Mouse (Mus musculus): ENCODE data around the gene Cdkn2b. TPM values are rescaled to one million over a fixed set of nuclear protein-coding genes. Genes with fewer than 3 reads are reported as not detected.

Cdkn2b gene
- polyA plus RNA-seq, 1 experiment = 8.2 TPM

DNA sequence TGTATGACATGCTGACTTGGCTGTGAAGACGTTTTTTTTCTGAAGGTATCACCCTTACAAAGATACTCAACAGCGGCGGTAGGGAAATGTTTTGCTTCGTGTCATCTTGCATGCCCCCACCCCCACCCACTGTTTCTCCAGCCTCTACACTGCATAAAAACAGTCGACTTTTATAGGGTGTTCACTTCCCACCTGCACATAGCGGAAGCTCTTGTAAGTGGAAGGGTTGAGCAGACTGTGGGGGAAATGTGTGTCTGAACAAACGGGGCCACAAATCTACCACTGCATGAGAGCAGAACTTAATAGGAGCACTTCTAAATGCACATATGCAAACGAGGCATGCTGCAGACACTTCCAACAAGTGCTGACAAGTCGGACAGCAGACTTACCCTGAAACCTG, 39.6 kb upstream of the Cdkn2b start:
- TF ChIP-seq CTCF (IDR thresholded peaks at IDR 0.05; ENCODE audit: control insufficient read depth, insufficient read depth, insufficient replicate concordance, low read depth, low read length) (no peak), POLR2A (IDR thresholded peaks at IDR 0.05; ENCODE audit: control insufficient read depth, low read depth, low read length) (no peak)
- Histone ChIP-seq H3K4me3 (ENCODE audit: control insufficient read depth, low read depth, low read length) (no peak overlapping the region), H3K27ac (ENCODE audit: control insufficient read depth, insufficient read depth, low read depth, low read length) (no peak overlapping the region), H3K36me3 (ENCODE audit: control insufficient read depth, insufficient read depth, low read length) (no peaks in the 10 kb centered on the region), H3K4me1 (ENCODE audit: control insufficient read depth, insufficient read depth, low read length) (no peaks in the 10 kb centered on the region), H3K27me3 (ENCODE audit: control insufficient read depth, insufficient read depth, low read length) (no peaks in the 10 kb centered on the region)

GRCm38 (mm10) chr4:89348842-89349241, 38.0 kb upstream of the Cdkn2b start:
- Histone ChIP-seq H3K4me3 (ENCODE audit: control insufficient read depth, low read depth, low read length) (no peak overlapping the region), H3K36me3 (ENCODE audit: control insufficient read depth, insufficient read depth, low read length) (no peaks in the 10 kb centered on the region), H3K27me3 (ENCODE audit: control insufficient read depth, insufficient read depth, low read length) (no peaks in the 10 kb centered on the region), H3K27ac (ENCODE audit: control insufficient read depth, insufficient read depth, low read depth, low read length) (no peak overlapping the region), H3K4me1 (ENCODE audit: control insufficient read depth, insufficient read depth, low read length) (no peaks in the 10 kb centered on the region)
- TF ChIP-seq POLR2A (IDR thresholded peaks at IDR 0.05; ENCODE audit: control insufficient read depth, low read depth, low read length) (no peak), CTCF (IDR thresholded peaks at IDR 0.05; ENCODE audit: control insufficient read depth, insufficient read depth, insufficient replicate concordance, low read depth, low read length) (no peak)

- Histone ChIP-seq H3K4me3 (ENCODE audit: control insufficient read depth, low read depth, low read length) (no peak overlapping the region), H3K36me3 (ENCODE audit: control insufficient read depth, insufficient read depth, low read length) (no peaks in the 10 kb centered on the region), H3K27ac (ENCODE audit: control insufficient read depth, insufficient read depth, low read depth, low read length) (no peak overlapping the region), H3K4me1 (ENCODE audit: control insufficient read depth, insufficient read depth, low read length) (no peaks in the 10 kb centered on the region; the same call in 1 of the 2 replicates), H3K27me3 (ENCODE audit: control insufficient read depth, insufficient read depth, low read length) (no peaks in the 10 kb centered on the region)
- TF ChIP-seq POLR2A (IDR thresholded peaks at IDR 0.05; ENCODE audit: control insufficient read depth, low read depth, low read length) (no peak), CTCF (IDR thresholded peaks at IDR 0.05; ENCODE audit: control insufficient read depth, insufficient read depth, insufficient replicate concordance, low read depth, low read length) (no peak)
These were observed 2.6 kb upstream of the Cdkn2b start for GRCm38 (mm10) chr4:89313461-89313860.

DNA sequence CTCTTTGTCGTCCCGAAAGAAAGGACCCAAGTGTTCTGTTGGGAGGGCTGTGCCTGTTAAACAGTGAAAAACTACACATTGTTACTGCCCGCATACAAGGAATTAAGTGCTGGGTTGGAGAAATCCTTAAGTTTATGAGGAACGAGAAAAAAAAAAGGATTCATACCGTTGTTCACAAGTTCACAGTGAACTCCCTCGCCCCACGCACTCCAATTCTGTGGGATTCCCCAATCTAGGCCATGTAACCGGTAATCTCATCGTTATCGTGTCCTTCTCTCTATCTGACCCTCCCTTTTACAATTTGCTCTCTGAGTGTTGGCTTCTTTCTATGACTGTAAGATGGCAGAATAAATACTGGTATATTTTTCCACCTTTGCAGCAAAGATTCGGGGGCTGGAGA, 843 bp downstream of the Cdkn2b start:
- Histone ChIP-seq H3K4me3 (ENCODE audit: control insufficient read depth, low read depth, low read length) (peak overlapping the region; percentile 93), H3K4me1 (ENCODE audit: control insufficient read depth, insufficient read depth, low read length) (peaks cover 4% of the 10 kb centered on the region), H3K27ac (ENCODE audit: control insufficient read depth, insufficient read depth, low read depth, low read length) (peak overlapping the region; percentile 91; the same call in 1 of the 2 replicates), H3K27me3 (ENCODE audit: control insufficient read depth, insufficient read depth, low read length) (no peaks in the 10 kb centered on the region), H3K36me3 (ENCODE audit: control insufficient read depth, insufficient read depth, low read length) (no peaks in the 10 kb centered on the region)
- TF ChIP-seq POLR2A (IDR thresholded peaks at IDR 0.05; ENCODE audit: control insufficient read depth, low read depth, low read length) (no peak), CTCF (IDR thresholded peaks at IDR 0.05; ENCODE audit: control insufficient read depth, insufficient read depth, insufficient replicate concordance, low read depth, low read length) (no peak)

DNA sequence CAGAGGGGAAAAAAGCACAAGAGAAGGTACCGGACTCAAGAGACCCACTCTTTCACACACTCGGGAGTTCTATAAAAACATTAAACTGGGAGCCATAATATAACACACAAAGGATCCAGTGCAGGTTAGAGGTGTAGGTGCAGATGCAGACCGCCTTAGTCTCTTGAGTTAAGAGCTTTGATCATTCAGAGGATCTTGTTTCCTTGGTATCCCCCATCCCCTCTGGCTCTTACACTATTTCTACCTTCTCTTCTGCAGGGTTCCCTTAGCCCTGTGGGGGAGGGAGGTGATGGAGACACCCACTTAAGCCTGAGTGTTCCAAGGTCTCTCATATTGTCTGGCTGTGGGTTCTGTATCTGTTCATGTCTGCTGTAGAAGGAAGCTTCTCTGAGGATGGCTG, 2.8 kb downstream of the Cdkn2b start:
- no peak overlapping the region for H3K27ac ChIP-seq (ENCODE audit: control insufficient read depth, insufficient read depth, low read depth, low read length)
- no peaks in the 10 kb centered on the region for H3K27me3 ChIP-seq (ENCODE audit: control insufficient read depth, insufficient read depth, low read length)
- no peaks in the 10 kb centered on the region for H3K36me3 ChIP-seq (ENCODE audit: control insufficient read depth, insufficient read depth, low read length)
- no peak overlapping the region for H3K4me3 ChIP-seq (ENCODE audit: control insufficient read depth, low read depth, low read length)
- no peak for TF ChIP-seq CTCF (IDR thresholded peaks at IDR 0.05; ENCODE audit: control insufficient read depth, insufficient read depth, insufficient replicate concordance, low read depth, low read length)
- no peak for TF ChIP-seq POLR2A (IDR thresholded peaks at IDR 0.05; ENCODE audit: control insufficient read depth, low read depth, low read length)
- H3K4me1 ChIP-seq (ENCODE audit: control insufficient read depth, insufficient read depth, low read length) = peaks cover 4% of the 10 kb centered on the region

GRCm38 (mm10) chr4:89306798-89307365, 4.0 kb downstream of the Cdkn2b start:
- TF ChIP-seq CTCF (IDR thresholded peaks at IDR 0.05; ENCODE audit: control insufficient read depth, insufficient read depth, insufficient replicate concordance, low read depth, low read length) (no peak), POLR2A (IDR thresholded peaks at IDR 0.05; ENCODE audit: control insufficient read depth, low read depth, low read length) (no peak)
- no peaks in the 10 kb centered on the region for H3K27me3 ChIP-seq (ENCODE audit: control insufficient read depth, insufficient read depth, low read length)
- peak overlapping the region; percentile 11 for H3K4me3 ChIP-seq (ENCODE audit: control insufficient read depth, low read depth, low read length)
- H3K36me3 ChIP-seq (ENCODE audit: control insufficient read depth, insufficient read depth, low read length) = no peaks in the 10 kb centered on the region
- H3K27ac ChIP-seq (ENCODE audit: control insufficient read depth, insufficient read depth, low read depth, low read length) = no peak overlapping the region
- peaks cover 4% of the 10 kb centered on the region for H3K4me1 ChIP-seq (ENCODE audit: control insufficient read depth, insufficient read depth, low read length)

- Histone ChIP-seq H3K4me1 (ENCODE audit: control insufficient read depth, insufficient read depth, low read length) (peaks cover 4% of the 10 kb centered on the region), H3K27me3 (ENCODE audit: control insufficient read depth, insufficient read depth, low read length) (no peaks in the 10 kb centered on the region), H3K27ac (ENCODE audit: control insufficient read depth, insufficient read depth, low read depth, low read length) (no peak overlapping the region), H3K4me3 (ENCODE audit: control insufficient read depth, low read depth, low read length) (no peak overlapping the region), H3K36me3 (ENCODE audit: control insufficient read depth, insufficient read depth, low read length) (no peaks in the 10 kb centered on the region)
- TF ChIP-seq POLR2A (IDR thresholded peaks at IDR 0.05; ENCODE audit: control insufficient read depth, low read depth, low read length) = no peak
These were observed 5.1 kb downstream of the Cdkn2b start for GRCm38 (mm10) chr4:89305691-89306090.
